Mouse (Mus musculus) liver, embryonic 14.5 days (tissue): ENCODE results near the gene Pde11a.

Experiments
- CTCF ChIP-seq: IDR thresholded peaks from 2 replicates; pipeline ENCODE4 v1.5.1; 2016; ENCODE audit warnings: antibody characterized with exemption, low read depth, control low read depth
- EP300 ChIP-seq: IDR thresholded peaks from 2 replicates; pipeline ENCODE4 v1.6.1; 2016; ENCODE audit warnings: antibody characterized with exemption, low read depth

DNA sequence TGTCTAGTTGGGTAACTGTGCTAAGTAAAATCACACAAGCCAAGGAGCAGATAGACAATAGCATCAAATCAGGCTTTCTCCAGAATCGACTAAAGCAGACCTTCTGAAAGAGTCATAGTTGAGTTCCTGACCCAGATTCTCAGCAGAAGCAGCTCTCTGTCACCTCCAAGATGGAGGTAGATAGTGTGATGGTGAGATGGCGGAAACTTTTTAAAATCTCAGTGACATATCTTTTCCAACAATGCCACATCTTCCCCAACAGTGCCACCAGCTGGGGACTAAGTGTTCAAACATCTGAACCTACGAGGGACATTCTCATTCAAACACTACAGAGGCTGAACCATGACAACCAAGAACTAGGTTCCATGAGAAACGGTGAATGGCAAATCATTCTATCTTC lies 355.9 kb downstream of the Pde11a start:
- TF ChIP-seq CTCF (no peak), EP300 (no peak)
